Mouse (Mus musculus) left cerebral cortex, postnatal 4 days (tissue): ENCODE measurements around the gene Hspe1. TPM values are rescaled to one million over a fixed set of nuclear protein-coding genes. Genes with fewer than 3 reads are reported as not detected.
A peak's percentile ranks its signal among the peaks of the same experiment; 100 is the strongest.
"Not testable (repeated sequence)": the region's sequence is repeated elsewhere in the genome, so short reads cannot be mapped to it uniquely, and the experiment has no call there.

Experiments used
- DNase-seq: peaks from one replicate; pipeline ENCODE4 v3.0.0-alpha.2; 2022
- intact Hi-C: fragments of 180-260 bp; cut with DNase I; formaldehyde crosslinking; loops from one replicate; pipeline ENCODE4 v1.15.1; 2025
- total RNA-seq, 2 experiments: library from RNA; stranded (reverse); gene quantifications; 2 replicates each; pipeline ENCODE4 v1.2.3; 2021

Hspe1 gene
- total RNA-seq: 100 to 1,000 TPM; 109 to 118 TPM

- intact Hi-C loops: loop anchor here (10.0 kb wide), 1 partner anchor 73 kb away; no protein-coding TSS in a partner anchor
- DNase-seq: peak; percentile 99
Observed at GRCm38 (mm10) chr1:55087932-55088610, at the start of gene Hspe1, which contains the start of gene Hspd1. TSS of gene Hspe1 (plus strand) at chr1:55088132. TSS of gene Hspd1 (minus strand) at chr1:55088243.

- DNase-seq: no peak
- intact Hi-C loops: no loop called here
Observed at GRCm38 (mm10) chr1:55039944-55040343, 48.0 kb upstream of the Hspe1 start.

GRCm38 (mm10) chr1:55041691-55042090 is 46.2 kb upstream of the Hspe1 start:
- intact Hi-C loops: no loop called here
- DNase-seq: no peak

GRCm38 (mm10) chr1:55042246-55042645 is 45.7 kb upstream of the Hspe1 start:
- intact Hi-C loops: no loop called here
- DNase-seq: no peak

GRCm38 (mm10) chr1:55043164-55043563 is 44.8 kb upstream of the Hspe1 start:
- intact Hi-C loops: no loop called here
- no peak for DNase-seq

- DNase-seq: no peak
- intact Hi-C loops: no loop called here
Observed at GRCm38 (mm10) chr1:55048841-55049587, 38.9 kb upstream of the Hspe1 start.

- intact Hi-C loops: no loop called here
- no peak for DNase-seq
Observed at GRCm38 (mm10) chr1:55051671-55052070, 36.3 kb upstream of the Hspe1 start.

GRCm38 (mm10) chr1:55052355-55052953 is 35.5 kb upstream of the Hspe1 start, which contains the start of gene Coq10b:
TSS of gene Coq10b (plus strand) at chr1:55052770.
- intact Hi-C loops: no loop called here
- peak; percentile 99 for DNase-seq

- no peak for DNase-seq
- intact Hi-C loops: no loop called here
Observed at GRCm38 (mm10) chr1:55053005-55053404, 34.9 kb upstream of the Hspe1 start.

- intact Hi-C loops: no loop called here
- no peak for DNase-seq
Observed at GRCm38 (mm10) chr1:55053596-55053995, 34.3 kb upstream of the Hspe1 start.

GRCm38 (mm10) chr1:55055322-55056115 is 32.4 kb upstream of the Hspe1 start:
- intact Hi-C loops: no loop called here
- DNase-seq: no peak

- intact Hi-C loops, DNase-seq: not testable (repeated sequence)
Observed at GRCm38 (mm10) chr1:55058383-55058782, 29.5 kb upstream of the Hspe1 start.

GRCm38 (mm10) chr1:55061099-55061498 is 26.8 kb upstream of the Hspe1 start:
- intact Hi-C loops: no loop called here
- no peak for DNase-seq

GRCm38 (mm10) chr1:55061772-55062171 is 26.2 kb upstream of the Hspe1 start:
- no peak for DNase-seq
- intact Hi-C loops: no loop called here

- intact Hi-C loops, DNase-seq: not testable (repeated sequence)
Observed at GRCm38 (mm10) chr1:55072328-55072727, 15.6 kb upstream of the Hspe1 start.

GRCm38 (mm10) chr1:55074757-55075156 is 13.2 kb upstream of the Hspe1 start:
- DNase-seq: no peak
- intact Hi-C loops: loop anchor here (5.0 kb wide), 1 partner anchor 82 kb away; no protein-coding TSS in a partner anchor

GRCm38 (mm10) chr1:55075652-55076394 is 12.1 kb upstream of the Hspe1 start:
- intact Hi-C loops: loop anchor here (5.0 kb wide), 1 partner anchor 84 kb away; no protein-coding TSS in a partner anchor

GRCm38 (mm10) chr1:55076395-55076743 is 11.6 kb upstream of the Hspe1 start:
- DNase-seq: no peak
- intact Hi-C loops: loop anchor here (5.0 kb wide), 1 partner anchor 84 kb away; no protein-coding TSS in a partner anchor

More at GRCm38 (mm10) chr1:55075652-55076394, 12.1 kb upstream of the Hspe1 start:
- no peak for DNase-seq

- DNase-seq: no peak
- intact Hi-C loops: loop anchor here (5.0 kb wide), 1 partner anchor 85 kb away; no protein-coding TSS in a partner anchor
Observed at GRCm38 (mm10) chr1:55076849-55077516, 10.9 kb upstream of the Hspe1 start.
